Mouse (Mus musculus) megakaryocyte-erythroid progenitor cell, adult 5-6 weeks (primary cell): ENCODE results near the gene Mad1l1. TPM values are rescaled to one million over a fixed set of nuclear protein-coding genes. Genes with fewer than 3 reads are reported as not detected.

Experiments
- ATAC-seq: replicated peaks from 2 replicates; pipeline ENCODE4 v1.8.0; 2016; ENCODE audit warnings: mild to moderate bottlenecking, inconsistent platforms; ENCODE audit not compliant: severe bottlenecking, poor library complexity, low FRiP score, low TSS enrichment
- total RNA-seq, 2 experiments: library from RNA; stranded (forward) in 1 of 2; stranded (reverse) in 1 of 2; fragments of 200-1000, 215-1000 nt in 1 of 2; fragments of >200 nt in 1 of 2; fragmentation: Nextera tagmentation in 1 of 2; gene quantifications; 2 replicates each; pipeline ENCODE4 v1.2.3; 2014 to 2017

Gene Mad1l1
- total RNA-seq, 2 experiments from 2014 or later: 30.4 to 66.9 TPM

GRCm38 (mm10) chr5:140332519-140332918 is 11.2 kb upstream of the Mad1l1 start:
- ATAC-seq: 0 out of 2 replicates have a peak, but pooled peaks have one; percentile 22

- peak; percentile 89 for ATAC-seq
These were observed 10.5 kb upstream of the Mad1l1 start, which contains the start of gene Mrm2 for GRCm38 (mm10) chr5:140331615-140332512. Gene Mrm2, minus strand, starts transcription at chr5:140331898.

DNA sequence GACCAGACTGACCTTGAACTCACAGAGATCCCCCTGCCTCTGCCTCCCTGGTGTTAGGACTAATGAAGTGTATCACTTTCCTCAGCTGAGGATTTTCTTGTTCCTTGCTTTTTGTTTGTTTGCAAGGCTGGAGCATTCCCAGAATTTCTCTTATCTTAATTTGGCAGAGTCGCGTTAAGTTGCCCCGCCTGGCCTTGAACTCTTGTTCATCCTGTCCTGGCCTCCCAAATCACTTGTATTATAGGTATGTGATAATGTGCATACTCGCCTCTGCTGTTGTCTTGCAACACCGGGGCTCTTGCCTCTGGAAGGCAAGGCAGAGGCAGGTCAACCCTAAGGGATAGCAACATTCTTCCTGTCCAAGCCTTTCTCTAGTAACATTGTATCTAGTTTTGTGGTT is 2.7 kb upstream of the Mad1l1 start:
- ATAC-seq: no peak

GRCm38 (mm10) chr5:140321756-140322575 is 614 bp upstream of the Mad1l1 start:
- peak; percentile 27 for ATAC-seq

- no peak for ATAC-seq
These were observed 4.6 kb downstream of the Mad1l1 start for GRCm38 (mm10) chr5:140316716-140317115.

- ATAC-seq: no peak
These were observed 13.8 kb downstream of the Mad1l1 start for GRCm38 (mm10) chr5:140307602-140308001.

GRCm38 (mm10) chr5:140306016-140306415 is 15.3 kb downstream of the Mad1l1 start:
- no peak for ATAC-seq

GRCm38 (mm10) chr5:140298291-140298690 is 23.1 kb downstream of the Mad1l1 start:
- ATAC-seq: no peak

DNA sequence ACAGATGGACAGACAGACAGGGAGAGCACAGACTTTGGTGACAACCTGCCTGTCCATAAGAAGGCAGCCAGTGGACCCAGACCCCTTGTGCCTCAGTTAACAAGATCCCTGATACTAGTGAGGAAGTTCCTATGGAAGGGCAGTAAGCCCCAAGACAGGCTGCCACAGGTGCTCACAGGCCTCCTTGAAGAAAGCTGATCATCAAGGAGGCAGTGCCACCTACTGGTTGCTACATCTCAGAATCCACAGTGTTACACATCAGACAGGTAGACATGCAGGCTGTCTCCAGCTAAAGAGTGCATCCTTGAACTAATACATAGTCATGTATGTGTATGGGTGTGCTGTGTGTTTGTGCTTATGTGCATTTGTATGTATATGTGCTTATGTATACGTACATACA is 29.2 kb downstream of the Mad1l1 start:
- ATAC-seq: peak; percentile 50; the same call in 1 of the 2 replicates

GRCm38 (mm10) chr5:140289161-140289560 is 32.2 kb downstream of the Mad1l1 start:
- ATAC-seq: no peak

- ATAC-seq: no peak
These were observed 33.1 kb downstream of the Mad1l1 start for GRCm38 (mm10) chr5:140288287-140288686.

GRCm38 (mm10) chr5:140284761-140285160 is 36.6 kb downstream of the Mad1l1 start:
- no peak for ATAC-seq

DNA sequence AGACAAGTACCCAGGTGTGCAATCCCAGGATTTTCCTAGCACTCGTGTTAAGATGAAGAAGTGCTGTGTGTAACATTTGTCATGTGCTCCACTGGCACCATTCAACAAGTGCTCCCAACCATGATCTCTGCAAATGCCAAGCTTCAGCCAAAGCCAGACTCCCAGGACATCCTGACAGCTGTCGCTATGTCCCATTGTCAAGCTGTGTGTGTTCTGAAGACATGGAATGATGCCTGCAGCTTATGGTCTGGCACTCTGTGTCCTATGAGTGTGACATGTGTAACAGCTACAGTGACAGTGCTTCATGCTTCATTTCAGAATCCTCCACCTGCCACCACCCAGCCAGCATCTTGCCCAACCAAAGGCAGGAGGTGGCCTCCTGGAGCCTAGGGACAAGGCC is 37.3 kb downstream of the Mad1l1 start:
- ATAC-seq: no peak

DNA sequence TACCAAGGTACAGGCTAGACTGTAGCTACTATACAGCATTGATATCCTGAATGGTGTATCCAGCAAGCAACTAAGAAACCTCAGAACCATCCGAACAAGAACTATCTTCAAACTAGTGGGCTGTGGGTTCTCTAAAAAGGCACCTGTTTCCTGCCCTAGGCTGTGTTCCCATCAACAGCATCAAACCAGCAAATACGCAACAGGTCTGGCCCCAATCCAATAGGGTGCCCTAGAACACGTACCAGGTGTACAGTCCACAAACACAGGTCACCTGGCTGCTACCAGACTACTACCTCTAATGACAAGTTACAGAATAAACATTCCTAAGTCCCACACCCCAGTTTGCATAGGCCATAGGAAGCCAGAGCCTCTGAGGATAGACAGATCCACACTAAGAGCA is 38.5 kb downstream of the Mad1l1 start:
- no peak for ATAC-seq

GRCm38 (mm10) chr5:140282376-140282775 is 39.0 kb downstream of the Mad1l1 start:
- no peak for ATAC-seq

DNA sequence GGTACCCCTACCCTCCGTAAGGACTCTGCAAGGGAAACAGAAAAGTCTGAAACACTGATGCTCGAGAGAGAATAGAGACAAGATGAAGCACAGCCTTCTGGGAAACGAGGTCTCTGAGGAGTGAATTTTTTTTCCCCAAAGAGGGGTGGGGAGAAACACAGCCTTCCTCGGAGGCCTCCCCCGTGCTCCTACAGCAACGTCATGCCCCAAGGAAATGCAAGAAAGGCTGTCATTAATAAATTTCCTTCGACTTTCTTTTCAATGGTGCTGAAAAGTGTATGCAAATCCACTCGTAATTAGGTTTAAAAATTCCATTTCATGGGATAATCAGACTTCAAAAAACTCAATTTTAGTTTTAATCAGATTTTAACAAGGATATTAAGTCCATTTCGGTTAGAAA is 41.1 kb downstream of the Mad1l1 start:
- no peak for ATAC-seq

DNA sequence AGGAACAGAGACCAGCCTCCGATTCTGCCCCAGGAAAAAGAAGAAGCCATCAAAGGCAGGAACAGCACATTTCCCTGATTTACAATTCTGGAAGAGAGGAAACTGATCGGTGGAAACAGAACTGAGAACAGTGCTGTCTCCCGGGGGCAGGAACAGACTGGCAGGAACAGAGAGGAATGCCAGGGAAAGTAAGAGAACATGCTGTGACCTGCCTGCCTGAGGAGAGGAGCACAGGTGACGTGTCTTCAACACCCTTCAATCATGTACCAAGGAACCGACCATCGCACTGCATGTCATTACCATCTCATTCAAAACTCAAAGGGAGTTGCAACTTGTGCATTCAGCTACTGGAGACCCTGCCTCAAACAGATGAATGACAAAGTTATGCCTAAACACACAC is 44.6 kb downstream of the Mad1l1 start:
- ATAC-seq: no peak

DNA sequence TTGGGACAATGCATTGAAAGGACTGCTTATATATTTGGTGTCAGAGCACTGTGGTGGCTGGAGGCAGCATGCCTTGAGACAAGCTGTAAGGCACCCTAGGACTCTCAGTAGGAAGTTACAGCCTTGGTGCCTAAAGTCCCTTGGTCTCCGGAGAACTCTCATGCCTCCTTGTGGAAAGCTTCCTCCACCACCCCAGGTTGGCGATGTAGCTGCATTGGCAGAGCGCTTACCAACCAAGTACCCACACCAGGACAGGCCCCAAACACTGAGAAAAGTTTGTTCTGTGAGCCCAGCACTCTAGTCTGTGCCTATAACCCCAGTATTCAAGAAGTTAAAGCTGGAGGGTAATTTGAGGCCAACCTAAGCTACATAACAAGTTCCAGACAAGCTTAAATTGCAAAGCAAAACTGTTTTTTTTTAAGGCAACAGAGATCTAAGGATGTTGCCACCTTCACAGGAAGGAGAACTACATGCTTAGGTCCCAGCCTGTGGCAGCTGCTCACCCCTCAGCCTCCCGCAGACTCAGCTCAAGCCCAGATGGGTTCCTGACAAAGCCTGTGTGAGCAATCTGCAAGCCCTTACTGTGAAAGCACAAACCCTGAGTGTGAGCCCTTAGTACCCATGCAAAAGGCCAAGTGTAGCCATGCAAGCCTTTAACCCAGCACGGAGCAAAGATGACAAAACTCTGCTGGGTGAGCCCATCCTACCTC is 50.2 kb downstream of the Mad1l1 start:
- no peak for ATAC-seq

DNA sequence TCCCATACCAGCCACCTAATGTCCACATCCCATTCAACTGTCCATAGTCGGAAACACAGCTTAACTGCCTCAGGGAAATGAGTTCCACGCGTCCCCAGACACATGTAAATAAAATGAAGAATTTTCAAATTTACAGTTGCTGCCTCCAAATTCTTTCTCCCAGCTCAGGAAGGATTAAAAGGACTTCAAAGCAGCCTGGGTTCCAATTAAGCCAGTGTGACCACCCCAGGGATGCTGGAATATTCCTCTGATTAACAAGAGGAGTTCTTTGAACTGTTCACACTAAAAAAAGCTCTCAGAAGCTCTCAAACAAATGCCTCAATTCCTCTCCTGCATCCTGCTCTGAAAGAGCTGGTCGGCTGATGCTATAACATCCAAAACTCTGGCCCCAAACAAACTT is 53.0 kb downstream of the Mad1l1 start:
- no peak for ATAC-seq

DNA sequence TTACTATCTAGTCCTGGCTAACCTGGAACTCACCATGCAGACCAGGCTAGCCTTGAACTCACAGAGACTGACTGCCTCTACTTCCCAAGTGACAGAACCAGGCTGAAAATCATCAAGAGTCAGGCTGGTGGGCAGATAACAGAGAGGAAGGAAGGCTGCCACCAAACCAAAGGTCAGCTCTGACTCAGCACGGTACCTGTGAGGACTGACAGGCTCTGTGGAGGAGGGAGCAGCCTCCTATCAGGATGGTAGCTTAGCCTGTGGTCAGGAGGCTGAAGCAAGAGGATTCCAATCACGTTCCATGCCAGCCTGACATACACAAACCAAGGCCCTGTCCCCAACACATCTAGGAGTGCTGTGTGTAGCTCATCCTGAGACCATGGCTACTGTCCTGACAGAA is 54.3 kb downstream of the Mad1l1 start:
- no peak for ATAC-seq
